Comparison of ENCODE assay signal across 8 mouse cellular contexts in the genomic region with DNA sequence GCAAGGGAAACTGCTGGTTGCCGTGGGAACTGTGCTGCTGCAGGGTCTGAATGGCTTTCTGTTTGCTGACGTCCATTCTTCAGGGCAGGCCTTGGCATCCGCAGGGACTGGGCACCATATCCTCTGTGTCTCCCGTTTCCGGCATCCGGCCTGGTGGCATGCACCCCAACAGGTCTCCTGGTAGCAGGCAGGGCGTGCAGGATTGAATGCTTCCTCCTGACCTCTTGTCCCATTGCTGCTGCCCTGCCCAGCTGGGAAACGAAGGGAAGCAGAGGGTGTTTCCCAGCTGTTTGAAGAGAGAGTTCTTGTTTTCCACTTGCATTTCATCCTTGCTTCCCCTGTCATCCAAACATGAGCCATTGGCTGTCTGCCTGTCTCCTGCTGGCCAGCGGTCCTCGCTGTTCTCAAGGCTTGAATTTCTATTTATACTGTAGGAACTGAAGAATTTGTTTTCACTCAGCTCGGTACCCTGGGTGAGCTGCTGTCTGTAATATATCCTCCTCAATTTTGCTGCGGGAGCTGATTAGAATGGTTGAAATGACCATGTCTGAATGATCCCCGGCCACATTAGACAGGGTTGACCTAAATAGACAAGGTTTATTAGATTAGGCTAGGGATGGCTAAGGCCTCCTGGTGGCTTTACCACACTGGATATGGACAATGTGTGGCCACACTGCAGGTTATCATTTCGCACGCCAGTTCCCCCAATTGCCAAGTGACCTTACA.
DNase-seq lines count a peak whose midpoint lies in the region; ATAC-seq lines count a peak whose summit lies in the region.

No protein-coding gene starts in this region.

- no peak for ATAC-seq in heart, embryonic 13.5 days (ENCODE audit: extremely low read depth, insufficient number of reproducible peaks, low FRiP score, low TSS enrichment)
- ATAC-seq in kidney, embryonic 14.5 days (ENCODE audit: low FRiP score, low TSS enrichment), result peak; percentile 57
- peak; percentile 92 for ATAC-seq in neural tube, embryonic 14.5 days (ENCODE audit: low read depth)
- ATAC-seq in erythroid progenitor cell, adult 5-6 weeks (replicated peaks; ENCODE audit: low FRiP score, poor library complexity, severe bottlenecking), result no peak

- peak overlapping the region; percentile 39 for H3K27ac ChIP-seq in heart, embryonic 13.5 days (replicated peaks)
- no peak overlapping the region; the same call in 1 of the 2 replicates for H3K27ac ChIP-seq in kidney, embryonic 14.5 days (ENCODE audit: low read depth, low read length)
- peak overlapping the region; percentile 64 for H3K27ac ChIP-seq in neural tube, embryonic 14.5 days (ENCODE audit: low read depth, low read length)

- peak; percentile 50 for DNase-seq in ovary, postnatal 36 days (ENCODE audit: low spot score)
- no peak for DNase-seq in ovary, postnatal 14 days (ENCODE audit: low spot score)
- DNase-seq in embryo, embryonic 9.5 days (ENCODE audit: extremely low spot score), result peak; percentile 10
- peak; percentile 66 to 74 for DNase-seq in left cerebral cortex, postnatal 36 days (ENCODE audit: low spot score in 2 of 2)

- peaks cover 11% of the 10 kb centered on the region for H3K4me1 ChIP-seq in heart, embryonic 13.5 days
- peaks cover 8% of the 10 kb centered on the region; the same call in 1 of the 2 replicates for H3K4me1 ChIP-seq in kidney, embryonic 14.5 days (ENCODE audit: control insufficient read depth, insufficient read depth, low read length)
- H3K4me1 ChIP-seq in neural tube, embryonic 14.5 days (ENCODE audit: control insufficient read depth, insufficient read depth, low read length), result 0 out of 2 replicates have a peak, but pooled peaks cover 3% of the 10 kb centered on the region

- H3K9ac ChIP-seq in heart, embryonic 13.5 days, result no peak overlapping the region
- no peak overlapping the region for H3K9ac ChIP-seq in kidney, embryonic 14.5 days (ENCODE audit: low read depth, low read length)
- no peak overlapping the region for H3K9ac ChIP-seq in neural tube, embryonic 14.5 days (replicated peaks; ENCODE audit: low read depth, low read length)

- H3K4me3 ChIP-seq in heart, embryonic 13.5 days, result no peak overlapping the region
- no peak overlapping the region for H3K4me3 ChIP-seq in kidney, embryonic 14.5 days (ENCODE audit: low read length)
- no peak overlapping the region for H3K4me3 ChIP-seq in neural tube, embryonic 14.5 days (ENCODE audit: low read depth, low read length)

- no peak overlapping the region for H3K4me2 ChIP-seq in heart, embryonic 13.5 days
- H3K4me2 ChIP-seq in kidney, embryonic 14.5 days (replicated peaks; ENCODE audit: low read depth, low read length), result no peak overlapping the region
- no peak overlapping the region for H3K4me2 ChIP-seq in neural tube, embryonic 14.5 days (ENCODE audit: low read depth, low read length)

- no peaks in the 10 kb centered on the region for H3K27me3 ChIP-seq in heart, embryonic 13.5 days (replicated peaks)
- H3K27me3 ChIP-seq in kidney, embryonic 14.5 days (ENCODE audit: control insufficient read depth, insufficient read depth, low read length), result no peaks in the 10 kb centered on the region
- H3K27me3 ChIP-seq in neural tube, embryonic 14.5 days (ENCODE audit: control insufficient read depth, insufficient read depth, low read length), result no peaks in the 10 kb centered on the region

- 51% methylated on average over 15 of the region's 15 CpGs for WGBS in heart, embryonic 13.5 days
- WGBS in kidney, embryonic 14.5 days, result 34% methylated on average over 15 of the region's 15 CpGs
- WGBS in neural tube, embryonic 14.5 days, result 33% methylated on average over 15 of the region's 15 CpGs

- no peaks in the 10 kb centered on the region for H3K9me3 ChIP-seq in heart, embryonic 13.5 days
- H3K9me3 ChIP-seq in kidney, embryonic 14.5 days (ENCODE audit: control insufficient read depth, low read length), result no peaks in the 10 kb centered on the region
- no peaks in the 10 kb centered on the region for H3K9me3 ChIP-seq in neural tube, embryonic 14.5 days (ENCODE audit: control insufficient read depth, low read length)

- intact Hi-C loops in left cerebral cortex, postnatal 36 days (cut with DNase I), result no loop called here

- H3K36me3 ChIP-seq in heart, embryonic 13.5 days, result no peaks in the 10 kb centered on the region
- no peaks in the 10 kb centered on the region for H3K36me3 ChIP-seq in kidney, embryonic 14.5 days (ENCODE audit: control insufficient read depth, insufficient read depth, low read length)
- H3K36me3 ChIP-seq in neural tube, embryonic 14.5 days (ENCODE audit: control insufficient read depth, insufficient read depth, low read length), result no peaks in the 10 kb centered on the region

Comparison
In these comparisons a context has a peak if more than half of its experiments do, and no peak if none do; other contexts are left out.
1. ATAC-seq: peak in kidney, embryonic 14.5 days (single experiment) and neural tube, embryonic 14.5 days (single experiment); none in heart, embryonic 13.5 days (single experiment) and erythroid progenitor cell, adult 5-6 weeks (single experiment).